Mouse (Mus musculus) myocyte (in vitro differentiated cells): ENCODE results near the gene Fbrsl1. TPM values are rescaled to one million over a fixed set of nuclear protein-coding genes. Genes with fewer than 3 reads are reported as not detected.

Experiments
- H3K27me3 ChIP-seq: one replicate; pipeline ENCODE4 v1.6.1; 2011; ENCODE audit not compliant: control insufficient read depth, insufficient read depth, insufficient read length
- H3K36me3 ChIP-seq: one replicate; pipeline ENCODE4 v1.6.1; 2011; ENCODE audit not compliant: control insufficient read depth, insufficient read depth
- H3K4me2 ChIP-seq: one replicate; pipeline ENCODE4 v1.6.1; 2011; ENCODE audit warnings: low read depth, control low read depth
- H3K4me3 ChIP-seq: one replicate; pipeline ENCODE4 v1.5.1; 2011; ENCODE audit warnings: mild to moderate bottlenecking, control low read depth, moderate library complexity
- H3K79me2 ChIP-seq: one replicate; pipeline ENCODE4 v1.6.1; 2011; ENCODE audit not compliant: control insufficient read depth, insufficient read depth
- H3ac ChIP-seq: one replicate; pipeline ENCODE4 v1.6.1; 2011; ENCODE audit not compliant: control insufficient read depth, insufficient read length
- MAX ChIP-seq: IDR thresholded peaks from one replicate; pipeline ENCODE4 v1.6.1; 2011; ENCODE audit warnings: low read depth, mild to moderate bottlenecking, control low read depth
- MYOD1 ChIP-seq, 3 experiments: IDR thresholded peaks; one replicate each; pipeline ENCODE4 v1.6.1; 2011; ENCODE audit warnings: control low read depth in 2 of 3, low read depth in 2 of 3, mild to moderate bottlenecking in 2 of 3, moderate library complexity in 1 of 3; ENCODE audit not compliant: insufficient read length in 2 of 3, control insufficient read depth in 1 of 3
- MYOG ChIP-seq, 3 experiments: IDR thresholded peaks; one replicate each; pipeline ENCODE4 v1.6.1; 2011; ENCODE audit warnings: control low read depth in 2 of 3, low read depth in 2 of 3, mild to moderate bottlenecking in 2 of 3; ENCODE audit not compliant: insufficient read length in 2 of 3, control insufficient read depth in 1 of 3, insufficient read depth in 1 of 3
- POLR2A ChIP-seq: IDR thresholded peaks from one replicate; pipeline ENCODE4 v1.6.1; 2011; ENCODE audit warnings: low read depth, mild to moderate bottlenecking, control low read depth, moderate library complexity; ENCODE audit not compliant: insufficient read length
- POLR2AphosphoS2 ChIP-seq: IDR thresholded peaks from one replicate; pipeline ENCODE4 v1.6.1; 2011; ENCODE audit warnings: low read depth, control low read depth; ENCODE audit not compliant: insufficient read length
- REST ChIP-seq: IDR thresholded peaks from one replicate; pipeline ENCODE4 v1.6.1; 2011; ENCODE audit warnings: mild to moderate bottlenecking, control low read depth, moderate library complexity; ENCODE audit not compliant: insufficient read depth, insufficient read length
- TCF3 ChIP-seq: IDR thresholded peaks from one replicate; pipeline ENCODE4 v1.6.1; 2011; ENCODE audit warnings: low read depth, control low read depth; ENCODE audit not compliant: insufficient read length
- polyA plus RNA-seq: library from polyadenylated mRNA; unstranded; fragments of >200 nt; fragmentation: generic; extraction: Trizol; gene quantifications from one replicate; pipeline ENCODE4 v1.2.1, GENCODE M21; 2012; ENCODE audit warnings: missing spikeins

The Fbrsl1 gene
- polyA plus RNA-seq, 1 experiment: 19.0 TPM

GRCm38 (mm10) chr5:110338792-110339191 is 109.5 kb downstream of the Fbrsl1 start:
- Histone ChIP-seq H3ac (no peak overlapping the region), H3K36me3 (peaks cover 5% of the 10 kb centered on the region), H3K79me2 (no peaks in the 10 kb centered on the region), H3K27me3 (no peaks in the 10 kb centered on the region), H3K4me3 (no peak overlapping the region), H3K4me2 (no peak overlapping the region)
- TF ChIP-seq REST: no peak

- H3K79me2 ChIP-seq: no peaks in the 10 kb centered on the region
- H3K4me3 ChIP-seq: no peak overlapping the region
- TF ChIP-seq POLR2A (no peak), TCF3 (no peak), MAX (no peak)
- H3ac ChIP-seq: no peak overlapping the region
- peaks cover 20% of the 10 kb centered on the region for H3K36me3 ChIP-seq
- no peaks in the 10 kb centered on the region for H3K27me3 ChIP-seq
- H3K4me2 ChIP-seq: no peak overlapping the region
These were observed 117.8 kb downstream of the Fbrsl1 start for GRCm38 (mm10) chr5:110330508-110330907.

DNA sequence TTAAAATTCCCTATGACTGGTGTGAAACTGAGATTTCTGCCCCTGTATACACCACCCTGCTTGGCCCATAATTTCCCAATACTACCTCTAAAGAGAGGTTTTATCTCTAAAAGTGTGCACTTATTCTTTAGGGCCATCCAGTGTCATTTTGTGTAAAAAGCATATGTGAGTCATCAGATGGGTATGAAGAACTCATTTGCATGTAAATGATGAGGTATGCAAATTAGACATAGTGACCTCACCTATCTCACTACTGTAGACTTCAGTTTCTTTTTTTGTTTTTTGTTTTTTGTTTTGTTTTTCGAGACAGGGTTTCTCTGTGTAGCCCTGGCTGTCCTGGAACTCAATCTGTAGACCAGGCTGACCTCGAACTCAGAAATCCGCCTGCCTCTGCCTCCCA is 135.2 kb downstream of the Fbrsl1 start:
- Histone ChIP-seq H3K4me2 (no peak overlapping the region), H3K79me2 (no peaks in the 10 kb centered on the region), H3K4me3 (no peak overlapping the region), H3K36me3 (peaks cover 3% of the 10 kb centered on the region), H3K27me3 (no peaks in the 10 kb centered on the region), H3ac (no peak overlapping the region)
- TF ChIP-seq POLR2AphosphoS2 (no peak), MYOD1 (IDR thresholded peaks at IDR 0.05; ENCODE audit: control insufficient read depth in 1 of 3, insufficient read length in 2 of 3, low read depth in 2 of 3) (no peak), MYOG (IDR thresholded peaks at IDR 0.05; ENCODE audit: control insufficient read depth in 1 of 3, insufficient read depth in 1 of 3, insufficient read length in 2 of 3, low read depth in 2 of 3) (no peak)

Other genes with a start within 250 kb of the Fbrsl1 start
- gene Ankle2, start 217.5 kb downstream of the Fbrsl1 start, polyA plus RNA-seq: 12.0 TPM
- gene Pgam5, start 178.6 kb downstream of the Fbrsl1 start, polyA plus RNA-seq: 35.4 TPM
- gene Pxmp2, start 162.3 kb downstream of the Fbrsl1 start, polyA plus RNA-seq: 4.0 TPM
- 5.4 TPM for gene Pole, start 162.2 kb downstream of the Fbrsl1 start, polyA plus RNA-seq
- 0.04 TPM for gene P2rx2, start 105.3 kb downstream of the Fbrsl1 start, polyA plus RNA-seq
- not detected for gene Lrcol1, start 103.8 kb downstream of the Fbrsl1 start, polyA plus RNA-seq
- 0.11 TPM for gene Galnt9, start 95.9 kb upstream of the Fbrsl1 start, polyA plus RNA-seq
- 42.5 TPM for gene Noc4l, start 204.9 kb upstream of the Fbrsl1 start, polyA plus RNA-seq
- gene Ddx51, start 204.9 kb upstream of the Fbrsl1 start, polyA plus RNA-seq: 13.9 TPM